Mouse (Mus musculus) G1E-ER4 (cell line): ENCODE results near the gene Tesmin. TPM values are rescaled to one million over a fixed set of nuclear protein-coding genes. Genes with fewer than 3 reads are reported as not detected.

Experiments
- GATA1 ChIP-seq: IDR thresholded peaks from one replicate; pipeline ENCODE4 v1.8.0; 2012; ENCODE audit warnings: low read length, inconsistent platforms
- polyA plus RNA-seq: library from polyadenylated mRNA; stranded (reverse); fragments of >175 nt; gene quantifications from 2 replicates; pipeline ENCODE4 v1.2.3, GENCODE M21; 2012

The Tesmin gene
- not detected in 2 replicates for polyA plus RNA-seq

- no peak for TF ChIP-seq GATA1
These were observed at the start of gene Tesmin for GRCm38 (mm10) chr19:3388629-3389057. Tesmin (plus strand) TSS chr19:3388857.

GRCm38 (mm10) chr19:3339187-3339586 lies 49.5 kb upstream of the Tesmin start:
- no peak for TF ChIP-seq GATA1

- TF ChIP-seq GATA1 = no peak
These were observed 47.6 kb upstream of the Tesmin start for GRCm38 (mm10) chr19:3341021-3341420.

- no peak for TF ChIP-seq GATA1
These were observed 44.7 kb upstream of the Tesmin start for GRCm38 (mm10) chr19:3343929-3344328.

- no peak for TF ChIP-seq GATA1
These were observed 43.8 kb upstream of the Tesmin start for GRCm38 (mm10) chr19:3344636-3345544.

- no peak for TF ChIP-seq GATA1
These were observed 40.9 kb upstream of the Tesmin start for GRCm38 (mm10) chr19:3347784-3348183.

GRCm38 (mm10) chr19:3353415-3354111 lies 35.1 kb upstream of the Tesmin start:
- no peak for TF ChIP-seq GATA1

- no peak for TF ChIP-seq GATA1
These were observed 33.6 kb upstream of the Tesmin start for GRCm38 (mm10) chr19:3355096-3355495.

GRCm38 (mm10) chr19:3356516-3356915 lies 32.1 kb upstream of the Tesmin start:
- no peak for TF ChIP-seq GATA1

GRCm38 (mm10) chr19:3357620-3358019 lies 31.0 kb upstream of the Tesmin start:
- no peak for TF ChIP-seq GATA1

- peak; percentile 64 for TF ChIP-seq GATA1
These were observed 28.6 kb upstream of the Tesmin start for GRCm38 (mm10) chr19:3359841-3360588.

GRCm38 (mm10) chr19:3363510-3363909 lies 25.1 kb upstream of the Tesmin start:
- no peak for TF ChIP-seq GATA1

- TF ChIP-seq GATA1 = no peak
These were observed 23.6 kb upstream of the Tesmin start for GRCm38 (mm10) chr19:3365089-3365488.

- TF ChIP-seq GATA1 = no peak
These were observed 20.4 kb upstream of the Tesmin start for GRCm38 (mm10) chr19:3368276-3368675.

GRCm38 (mm10) chr19:3373380-3373779 lies 15.3 kb upstream of the Tesmin start:
- TF ChIP-seq GATA1 = no peak

- TF ChIP-seq GATA1 = no peak
These were observed 14.6 kb upstream of the Tesmin start for GRCm38 (mm10) chr19:3374028-3374427.
